Mouse (Mus musculus) layer of hippocampus, postnatal 36 days (tissue): ENCODE measurements at regions not wholly inside any gene's neighbourhood (a gene's known extent, or its start where the extent isn't known, plus 50 kb on each side); places are given as distances from the start of the nearest gene placed in this dataset.

Experiments
- DNase-seq, 2 experiments: peaks; one replicate each; pipeline ENCODE4 v3.0.0; 2022

GRCm38 (mm10) chr3:50953456-50953855 lies 270.8 kb upstream of the Noct start:
- no peak for DNase-seq

GRCm38 (mm10) chr3:50970386-50970785 lies 253.9 kb upstream of the Noct start:
- DNase-seq, result no peak

- DNase-seq, result no peak
Observed at GRCm38 (mm10) chr3:50973081-50973480, 251.2 kb upstream of the Noct start.

DNA sequence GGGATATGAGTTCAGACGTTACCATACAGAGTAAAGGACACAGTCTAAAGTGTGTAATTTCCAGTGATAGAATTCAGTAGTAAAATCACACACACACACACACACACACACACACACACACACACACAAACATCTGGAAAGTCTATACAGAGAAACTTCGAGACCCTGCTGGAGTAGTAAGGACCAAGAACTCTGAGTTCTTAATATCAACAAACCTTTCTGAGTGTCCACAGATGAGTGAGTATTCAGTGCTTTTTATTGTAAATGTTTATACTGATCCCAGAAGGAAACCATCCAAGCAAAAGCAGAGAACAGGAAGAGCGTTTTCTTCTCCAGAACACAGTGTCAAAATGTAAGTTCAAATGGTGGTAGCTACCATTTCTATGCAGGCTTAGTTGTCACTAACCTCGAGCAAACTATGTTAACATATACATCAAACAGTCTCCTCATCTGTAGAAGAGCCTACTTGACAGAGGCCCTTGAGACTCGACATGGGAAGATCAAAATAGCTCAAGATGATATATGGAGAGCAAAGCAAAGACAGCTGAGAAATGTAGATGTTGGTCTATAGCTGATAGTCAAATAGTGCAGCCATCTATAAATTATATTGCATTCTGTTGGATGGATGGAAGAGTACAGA lies 248.0 kb upstream of the Noct start:
- no peak for DNase-seq

DNA sequence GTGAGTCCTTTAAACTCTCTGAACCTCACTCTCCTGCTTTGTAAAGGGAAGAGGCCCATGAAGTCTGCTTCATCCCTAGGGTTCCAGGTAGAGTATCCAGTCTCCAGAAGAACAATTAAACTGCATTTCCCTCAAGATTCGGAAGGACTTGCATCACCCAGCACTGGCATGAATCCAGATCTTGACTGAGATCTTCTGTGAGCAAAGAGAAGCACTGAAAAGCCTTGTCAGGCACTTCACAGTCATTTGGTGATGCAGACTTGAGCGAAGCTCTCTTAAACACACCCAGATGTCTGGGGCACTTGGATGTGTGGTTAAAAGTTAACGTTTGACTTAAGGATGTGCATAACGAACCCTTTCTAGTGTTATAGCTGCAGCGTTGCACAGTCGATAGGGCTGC lies 247.4 kb upstream of the Noct start:
- DNase-seq, result no peak

- no peak for DNase-seq
Observed at GRCm38 (mm10) chr3:50978636-50979035, 245.6 kb upstream of the Noct start.

DNA sequence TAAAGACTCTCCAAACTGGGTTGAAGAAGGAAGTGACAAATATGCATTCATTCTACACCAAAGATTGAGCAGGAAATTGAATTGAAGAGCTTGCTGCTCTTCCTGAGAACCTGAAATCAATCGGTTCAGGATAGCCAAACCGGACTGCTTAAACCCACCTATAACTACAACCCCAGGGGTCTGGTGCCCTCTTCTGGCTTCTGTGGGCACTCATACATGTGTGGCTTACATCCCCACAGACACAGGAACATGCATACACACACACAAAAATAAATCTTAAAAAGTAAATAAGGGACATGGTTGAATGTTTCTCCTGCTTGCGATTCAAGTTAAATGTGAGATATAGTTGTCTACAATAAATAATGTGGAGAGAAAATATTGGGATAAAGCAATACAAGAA lies 244.7 kb upstream of the Noct start:
- no peak for DNase-seq

DNA sequence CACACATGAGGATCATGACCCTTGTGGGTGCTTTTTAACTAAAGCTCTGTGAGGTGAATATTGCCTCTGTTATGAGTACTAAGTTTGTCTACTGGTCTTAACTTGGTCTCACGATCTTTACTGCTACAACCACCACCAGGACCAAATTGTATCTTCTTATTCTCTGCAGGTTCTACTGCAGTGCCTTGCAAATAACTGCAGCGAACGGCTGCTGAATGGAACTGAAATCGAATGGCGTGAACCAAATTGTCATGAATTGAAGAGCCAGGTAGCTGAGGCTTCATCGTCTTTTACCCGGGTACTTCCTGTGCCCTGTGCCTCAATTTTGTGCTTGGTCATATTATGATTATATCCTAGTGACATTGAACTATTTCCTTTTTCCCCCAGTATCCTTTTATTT lies 242.5 kb upstream of the Noct start:
- DNase-seq, result no peak

DNA sequence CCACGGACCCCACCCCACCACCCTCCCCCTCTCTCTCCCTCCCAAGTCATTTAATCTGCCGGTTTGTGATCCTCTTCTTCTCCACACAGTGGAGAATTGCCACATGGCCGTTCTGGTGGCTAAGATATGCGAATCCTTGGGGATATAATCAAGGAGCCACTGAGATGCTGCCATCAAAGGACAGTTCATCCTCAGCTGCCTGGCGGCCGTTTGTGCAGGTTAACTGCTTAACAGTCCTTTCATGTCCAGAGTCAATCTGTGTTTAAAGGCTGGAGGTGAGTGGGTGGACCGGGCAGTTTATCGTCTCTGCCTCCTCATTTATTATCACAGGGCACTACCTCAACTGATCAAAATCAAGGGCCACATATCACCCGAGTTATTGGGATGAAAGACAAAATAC lies 241.6 kb upstream of the Noct start:
- DNase-seq, result no peak

DNA sequence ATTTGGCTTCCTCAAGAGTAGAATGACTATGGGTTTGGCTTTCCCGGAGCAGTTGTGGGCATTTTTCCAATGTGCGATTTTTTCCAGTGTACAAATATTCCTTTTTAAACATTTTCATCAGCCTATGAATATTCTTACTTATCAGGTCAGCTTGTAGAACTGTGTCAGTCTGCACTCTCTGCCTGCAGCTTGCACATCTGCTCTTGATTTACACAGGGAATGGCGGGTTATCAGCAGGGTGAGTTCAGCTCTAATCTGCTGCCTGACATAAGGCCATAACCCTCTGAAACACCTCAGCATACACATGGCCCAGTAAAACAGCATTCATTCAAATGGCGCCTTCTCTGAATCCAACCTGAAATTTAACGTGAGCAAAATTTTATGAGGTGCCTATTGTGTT lies 241.1 kb upstream of the Noct start:
- no peak for DNase-seq

GRCm38 (mm10) chr3:50983962-50984765 lies 240.1 kb upstream of the Noct start:
- peak; percentile 37 to 49 for DNase-seq

GRCm38 (mm10) chr3:50987821-50988220 lies 236.4 kb upstream of the Noct start:
- DNase-seq, result no peak

DNA sequence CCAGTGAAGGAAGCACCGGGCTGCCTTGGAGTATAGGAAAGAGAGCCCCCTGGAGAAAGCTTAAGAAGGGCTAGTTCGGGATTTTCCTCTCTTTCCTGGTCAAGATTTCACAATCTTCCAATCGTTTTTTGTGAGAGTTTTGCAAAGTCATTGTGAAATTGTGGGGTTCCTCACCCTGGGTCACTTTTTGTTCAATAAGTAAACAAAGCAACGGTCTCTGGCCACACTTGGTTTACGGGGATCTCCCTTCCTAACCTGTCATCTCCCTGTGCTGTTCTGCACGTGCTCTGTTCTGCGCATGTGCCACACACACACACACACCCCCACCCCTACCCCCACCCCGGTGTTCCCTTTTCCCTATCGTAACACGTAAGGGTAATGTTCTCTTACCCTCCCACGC lies 233.4 kb upstream of the Noct start:
- no peak for DNase-seq

DNA sequence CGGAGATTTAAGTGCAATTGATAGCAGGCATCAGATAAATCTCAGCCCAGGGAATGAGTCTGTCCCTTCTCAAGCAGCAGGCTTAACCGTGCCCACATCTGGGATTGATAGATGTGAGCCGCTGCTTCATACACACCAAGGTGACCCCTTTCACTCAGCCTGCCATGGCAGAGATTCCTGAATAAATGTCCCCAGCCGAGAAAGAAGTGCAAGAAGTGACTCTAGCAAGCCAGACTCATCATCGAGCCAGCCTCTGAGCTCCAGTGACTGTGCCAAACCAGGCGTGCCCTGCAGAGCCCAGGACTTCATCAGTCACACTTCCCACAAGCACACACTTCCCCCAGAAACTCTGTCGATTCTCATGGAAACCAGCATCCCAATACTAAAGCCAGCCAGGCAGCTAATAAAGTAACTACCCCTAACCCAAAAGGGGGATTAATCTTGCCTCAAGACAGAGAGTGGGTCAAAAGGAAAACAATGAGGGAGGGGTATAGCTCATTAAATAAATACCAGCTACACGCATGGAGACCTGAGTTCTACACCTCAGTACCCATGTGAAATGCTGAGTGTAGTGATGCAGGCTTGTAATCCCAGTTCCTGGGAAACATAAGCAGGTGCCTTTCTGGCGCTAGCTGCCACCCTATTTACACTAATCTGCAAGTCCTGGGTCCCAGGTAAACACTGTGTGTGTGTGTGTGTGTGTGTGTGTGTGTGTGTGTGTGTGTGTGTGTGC lies 231.5 kb upstream of the Noct start:
- DNase-seq, result no peak

GRCm38 (mm10) chr3:50999745-51000144 lies 224.5 kb upstream of the Noct start:
- no peak for DNase-seq

DNA sequence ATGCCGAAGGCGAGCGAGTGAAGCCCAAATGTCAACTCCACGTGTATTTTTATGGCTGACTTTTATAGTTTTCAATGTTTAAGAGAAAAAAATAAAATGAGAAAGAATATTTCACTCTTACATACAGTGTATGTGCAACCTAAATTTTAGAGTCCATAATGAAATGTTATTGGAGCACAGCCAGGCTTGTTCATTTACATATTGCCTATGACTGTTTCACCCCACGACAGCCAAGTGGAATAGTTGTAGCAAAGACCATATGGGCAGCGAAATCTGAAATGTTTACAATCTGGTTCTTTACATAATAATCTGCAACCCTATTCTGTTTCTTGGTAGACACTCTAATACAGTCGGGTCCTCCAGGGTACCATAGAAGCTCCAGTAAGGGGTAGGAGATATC lies 223.3 kb upstream of the Noct start:
- no peak for DNase-seq

- no peak for DNase-seq
Observed at GRCm38 (mm10) chr3:51002662-51003061, 221.6 kb upstream of the Noct start.

- no peak for DNase-seq
Observed at GRCm38 (mm10) chr3:51003506-51004170, 220.6 kb upstream of the Noct start.

- no peak for DNase-seq
Observed at GRCm38 (mm10) chr3:51004216-51004615, 220.0 kb upstream of the Noct start.

GRCm38 (mm10) chr3:51009098-51009497 lies 215.1 kb upstream of the Noct start:
- DNase-seq, result no peak

GRCm38 (mm10) chr3:51019650-51020346 lies 204.4 kb upstream of the Noct start:
- no peak for DNase-seq

DNA sequence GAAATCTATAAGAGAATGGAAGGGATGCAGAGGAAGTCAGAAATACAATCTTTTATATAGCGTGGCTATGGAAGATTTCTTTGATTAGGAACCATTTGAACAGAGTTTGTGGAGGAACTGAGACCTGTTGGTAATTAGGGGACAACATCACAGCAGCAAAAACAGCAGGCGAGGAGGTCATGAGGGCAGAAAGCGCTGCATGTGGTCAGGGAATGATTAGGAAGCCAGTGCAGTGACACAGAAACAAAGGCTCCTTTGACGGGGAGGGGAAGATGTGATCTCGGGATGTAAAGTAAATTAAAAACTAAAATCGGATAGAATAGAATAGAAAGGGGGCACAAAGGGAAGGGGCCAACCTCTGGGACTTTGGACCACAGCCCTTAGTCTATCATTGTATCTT lies 199.6 kb upstream of the Noct start:
- DNase-seq, result no peak
